Mouse (Mus musculus): ENCODE measurements around the gene Ly6g6f.

- TF ChIP-seq POLR2A (IDR thresholded peaks at IDR 0.05; ENCODE audit: control insufficient read depth, extremely low read depth, insufficient read depth, low read length, poor library complexity), result no peak
- no peak for TF ChIP-seq CTCF (IDR thresholded peaks at IDR 0.05; ENCODE audit: borderline replicate concordance, control insufficient read depth, extremely low read depth, insufficient read depth, low read length, poor library complexity)
Measured at GRCm38 (mm10) chr17:35066084-35066483, 19.3 kb downstream of the Ly6g6f start, which contains the start of gene Mpig6b.
